Mouse (Mus musculus): ENCODE data around the gene Prrg1. TPM values are rescaled to one million over a fixed set of nuclear protein-coding genes. Genes with fewer than 3 reads are reported as not detected.
A peak's percentile ranks its signal among the peaks of the same experiment; 100 is the strongest.

The Prrg1 gene
- total RNA-seq (2014; rRNA removed) (7.3 and 20.3 TPM in 2 replicates), polyA plus RNA-seq (2015; fragmentation: Nextera tagmentation; extraction: Ambion mirVana) (3.4 and 3.7 TPM in 2 replicates)

GRCm38 (mm10) chrX:78583202-78584004 is at the start of gene Prrg1:
Gene Prrg1 (minus strand): TSS chrX:78583896.
- WGBS, result 19% methylated on average over 35 of the region's 36 CpGs
- peak within 1 kb of the TSS; percentile 67 for H3K27ac ChIP-seq (ENCODE audit: low read depth, low read length)
- no peaks in the 10 kb centered on the region for H3K36me3 ChIP-seq (ENCODE audit: insufficient read depth, low read length)
- H3K4me1 ChIP-seq (ENCODE audit: insufficient read depth, low read length), result no peaks in the 10 kb centered on the region
- H3K4me2 ChIP-seq (ENCODE audit: low read depth, low read length, poor library complexity, severe bottlenecking), result peak within 1 kb of the TSS; percentile 47
- TF ChIP-seq CTCF (IDR thresholded peaks at IDR 0.05), result no peak
- ATAC-seq (ENCODE audit: low FRiP score), result peak; percentile 95
- peak; percentile 81 for DNase-seq (ENCODE audit: low spot score)
- no peaks in the 10 kb centered on the region for H3K27me3 ChIP-seq (ENCODE audit: insufficient read depth, low read length)
- H3K4me3 ChIP-seq (ENCODE audit: low read depth, low read length), result peak within 1 kb of the TSS; percentile 50
- peak within 1 kb of the TSS; percentile 52 for H3K9ac ChIP-seq (replicated peaks; ENCODE audit: low read length, poor library complexity, severe bottlenecking)
- no peaks in the 10 kb centered on the region for H3K9me3 ChIP-seq (ENCODE audit: low read length)

DNA sequence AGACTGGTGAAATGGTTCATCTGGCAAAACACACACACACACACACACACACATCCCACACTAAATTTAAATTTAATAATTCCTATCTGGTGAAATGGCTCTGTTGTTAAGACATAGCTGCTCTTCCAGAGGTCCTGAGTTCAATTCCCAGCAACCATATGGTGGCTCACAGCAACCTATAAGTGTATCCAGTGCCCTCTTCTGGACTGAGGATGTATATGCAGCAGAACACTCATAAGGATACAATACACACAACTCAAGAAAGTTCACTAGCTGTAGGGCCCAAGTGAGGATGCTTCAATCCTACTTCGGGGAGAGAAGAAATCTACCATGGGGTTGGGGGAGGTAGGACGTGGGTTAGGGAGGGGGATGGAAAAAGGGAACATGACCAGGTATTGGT is 22.1 kb upstream of the Prrg1 start:
- no peak for TF ChIP-seq CTCF (IDR thresholded peaks at IDR 0.05)
- Histone ChIP-seq H3K27me3 (ENCODE audit: insufficient read depth, low read length) (no peaks in the 10 kb centered on the region), H3K4me1 (ENCODE audit: insufficient read depth, low read length) (no peaks in the 10 kb centered on the region), H3K4me2 (ENCODE audit: low read depth, low read length, poor library complexity, severe bottlenecking) (no peak overlapping the region), H3K36me3 (ENCODE audit: insufficient read depth, low read length) (no peaks in the 10 kb centered on the region), H3K27ac (ENCODE audit: low read depth, low read length) (no peak overlapping the region), H3K4me3 (ENCODE audit: low read depth, low read length) (no peak overlapping the region), H3K9me3 (ENCODE audit: low read length) (no peaks in the 10 kb centered on the region), H3K9ac (replicated peaks; ENCODE audit: low read length, poor library complexity, severe bottlenecking) (no peak overlapping the region)
- WGBS, result 64% methylated on average over 2 of the region's 2 CpGs
- no peak for ATAC-seq (ENCODE audit: low FRiP score)
- DNase-seq (ENCODE audit: low spot score), result no peak

DNA sequence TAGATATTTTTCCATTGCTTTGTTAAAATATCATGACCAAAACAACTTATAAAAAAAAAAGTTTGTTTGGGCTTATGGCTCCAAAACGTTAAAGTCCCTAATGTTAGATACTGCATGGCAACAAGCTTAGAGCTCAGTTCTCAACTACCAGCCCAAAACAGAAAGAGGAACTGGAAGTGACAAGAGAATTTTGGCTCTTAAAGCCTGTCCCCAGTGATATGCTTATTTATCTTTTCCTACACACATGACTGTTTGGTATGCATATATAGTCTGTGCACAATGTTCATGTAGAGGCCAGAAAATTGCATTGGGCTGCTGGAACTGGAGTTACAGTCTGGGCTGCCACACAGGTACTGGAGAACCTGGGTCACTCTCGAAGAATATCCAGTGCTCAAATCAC is 9.4 kb upstream of the Prrg1 start:
- 58% methylated on average over 2 of the region's 2 CpGs for WGBS
- no peak for TF ChIP-seq CTCF (IDR thresholded peaks at IDR 0.05)

GRCm38 (mm10) chrX:78582854-78583201 is 868 bp downstream of the Prrg1 start:
- ATAC-seq (ENCODE audit: low FRiP score), result peak; percentile 76
- WGBS, result 30% methylated on average over 6 of the region's 21 CpGs
- no peak for TF ChIP-seq CTCF (IDR thresholded peaks at IDR 0.05)
- Histone ChIP-seq H3K36me3 (ENCODE audit: insufficient read depth, low read length) (no peaks in the 10 kb centered on the region), H3K4me2 (ENCODE audit: low read depth, low read length, poor library complexity, severe bottlenecking) (peak overlapping the region; percentile 47), H3K27me3 (ENCODE audit: insufficient read depth, low read length) (no peaks in the 10 kb centered on the region), H3K9me3 (ENCODE audit: low read length) (no peaks in the 10 kb centered on the region), H3K4me1 (ENCODE audit: insufficient read depth, low read length) (no peaks in the 10 kb centered on the region), H3K9ac (replicated peaks; ENCODE audit: low read length, poor library complexity, severe bottlenecking) (peak overlapping the region; percentile 52), H3K4me3 (ENCODE audit: low read depth, low read length) (peak overlapping the region; percentile 50), H3K27ac (ENCODE audit: low read depth, low read length) (no peak overlapping the region)
- DNase-seq (ENCODE audit: low spot score), result peak; percentile 77

More for the DNA sequence above, 9.4 kb upstream of the Prrg1 start:
- no peak for DNase-seq (ENCODE audit: low spot score)
- no peaks in the 10 kb centered on the region for H3K27me3 ChIP-seq (ENCODE audit: insufficient read depth, low read length)
- no peaks in the 10 kb centered on the region for H3K4me1 ChIP-seq (ENCODE audit: insufficient read depth, low read length)
- H3K9ac ChIP-seq (replicated peaks; ENCODE audit: low read length, poor library complexity, severe bottlenecking), result no peak overlapping the region
- ATAC-seq (ENCODE audit: low FRiP score), result no peak
- H3K27ac ChIP-seq (ENCODE audit: low read depth, low read length), result no peak overlapping the region
- no peaks in the 10 kb centered on the region for H3K9me3 ChIP-seq (ENCODE audit: low read length)
- H3K4me2 ChIP-seq (ENCODE audit: low read depth, low read length, poor library complexity, severe bottlenecking), result no peak overlapping the region
- H3K4me3 ChIP-seq (ENCODE audit: low read depth, low read length), result no peak overlapping the region
- no peaks in the 10 kb centered on the region for H3K36me3 ChIP-seq (ENCODE audit: insufficient read depth, low read length)

DNA sequence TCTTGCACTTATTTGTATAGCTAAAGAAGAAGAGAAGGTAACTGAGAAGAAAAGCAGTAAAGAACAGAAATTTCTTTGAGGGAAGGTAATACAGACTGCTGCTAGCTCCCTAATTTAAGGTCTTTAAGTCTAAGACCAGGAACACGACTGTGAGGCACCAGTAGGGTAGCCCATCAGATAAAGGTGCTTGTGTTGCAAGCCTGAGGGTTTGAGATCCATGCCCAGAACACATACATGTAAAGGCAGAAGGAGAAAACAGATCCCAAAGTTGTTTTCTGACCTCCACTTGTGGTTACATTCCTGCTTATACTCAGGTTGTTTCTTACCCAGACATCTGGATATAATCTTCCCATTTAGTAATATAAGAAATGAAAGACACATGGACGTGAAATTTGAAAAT is 20.2 kb downstream of the Prrg1 start:
- TF ChIP-seq CTCF (IDR thresholded peaks at IDR 0.05), result no peak
- 64% methylated on average over 2 of the region's 2 CpGs for WGBS
- H3K36me3 ChIP-seq (ENCODE audit: insufficient read depth, low read length), result no peaks in the 10 kb centered on the region

GRCm38 (mm10) chrX:78553399-78553798 is 30.3 kb downstream of the Prrg1 start:
- ATAC-seq (ENCODE audit: low FRiP score) (no peak), DNase-seq (ENCODE audit: low spot score) (no peak)
- Histone ChIP-seq H3K9me3 (ENCODE audit: low read length) (no peaks in the 10 kb centered on the region), H3K27ac (ENCODE audit: low read depth, low read length) (no peak overlapping the region), H3K4me2 (ENCODE audit: low read depth, low read length, poor library complexity, severe bottlenecking) (no peak overlapping the region), H3K4me3 (ENCODE audit: low read depth, low read length) (no peak overlapping the region), H3K4me1 (ENCODE audit: insufficient read depth, low read length) (no peaks in the 10 kb centered on the region), H3K9ac (replicated peaks; ENCODE audit: low read length, poor library complexity, severe bottlenecking) (no peak overlapping the region), H3K36me3 (ENCODE audit: insufficient read depth, low read length) (no peaks in the 10 kb centered on the region), H3K27me3 (ENCODE audit: insufficient read depth, low read length) (no peaks in the 10 kb centered on the region)
- WGBS, result 91% methylated on average over 2 of the region's 2 CpGs
- no peak for TF ChIP-seq CTCF (IDR thresholded peaks at IDR 0.05)

More for the DNA sequence above, 20.2 kb downstream of the Prrg1 start:
- Histone ChIP-seq H3K4me3 (ENCODE audit: low read depth, low read length) (no peak overlapping the region), H3K4me1 (ENCODE audit: insufficient read depth, low read length) (no peaks in the 10 kb centered on the region), H3K9me3 (ENCODE audit: low read length) (no peaks in the 10 kb centered on the region), H3K9ac (replicated peaks; ENCODE audit: low read length, poor library complexity, severe bottlenecking) (no peak overlapping the region), H3K27ac (ENCODE audit: low read depth, low read length) (no peak overlapping the region), H3K27me3 (ENCODE audit: insufficient read depth, low read length) (no peaks in the 10 kb centered on the region), H3K4me2 (ENCODE audit: low read depth, low read length, poor library complexity, severe bottlenecking) (no peak overlapping the region)
- ATAC-seq (ENCODE audit: low FRiP score), result no peak
- DNase-seq (ENCODE audit: low spot score), result no peak

All from midbrain, postnatal 0 days (tissue).